In the genomic region with DNA sequence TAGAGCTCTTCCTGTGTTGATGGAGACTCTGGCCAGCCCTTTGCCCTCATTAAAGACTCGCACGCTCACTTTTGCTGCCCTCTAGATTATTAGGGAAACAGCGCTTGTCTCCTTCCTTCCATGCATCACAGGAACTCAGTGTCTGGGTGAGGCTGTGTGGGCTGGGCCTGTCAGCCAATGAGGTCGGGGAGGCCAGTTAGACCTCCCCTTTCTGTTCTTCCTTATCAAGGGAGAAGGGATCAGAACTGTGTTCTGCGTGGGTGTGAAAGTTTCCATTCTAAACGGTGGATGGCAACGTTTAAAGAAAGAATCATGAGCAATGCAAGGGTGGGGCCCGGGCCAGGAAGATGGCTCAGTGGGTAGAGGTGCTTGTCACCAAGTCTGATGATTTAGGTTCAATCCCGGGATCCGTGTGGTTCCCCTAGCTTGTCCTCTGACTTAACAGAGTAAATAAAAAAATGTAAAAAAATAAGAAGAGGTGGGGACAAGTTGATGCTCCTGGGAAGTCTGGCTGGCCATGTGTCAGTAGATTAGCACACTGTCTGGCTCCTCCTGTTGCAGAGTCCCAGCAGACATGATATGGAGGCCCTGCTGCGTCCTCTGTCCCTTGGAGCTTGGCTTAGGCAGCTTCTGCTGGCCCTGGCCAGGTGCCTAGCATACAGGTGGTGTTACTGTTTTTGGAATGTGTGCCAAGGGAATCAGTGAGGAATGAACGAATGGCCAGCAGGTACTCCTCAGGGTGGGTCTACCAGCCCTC, we compare ENCODE assay signal across 9 mouse cellular contexts. TPM values are rescaled to one million over a fixed set of nuclear protein-coding genes. Genes with fewer than 3 reads are reported as not detected.
DNase-seq lines count a peak whose midpoint lies in the region; ATAC-seq lines count a peak whose summit lies in the region.
"Had no signal": no experiment of that assay in that cellular context is flagged by ENCODE, and none has a peak within 500 bp of the region (broad histone marks: within the 10 kb centered on the region; RNA-seq: fewer than 3 reads in every experiment).

No protein-coding gene starts in this region.

- H3K4me3 ChIP-seq in neural tube, embryonic 15.5 days (replicated peaks): no peak overlapping the region
- H3K4me3 ChIP-seq: limb, embryonic 12.5 days had no signal

- intact Hi-C loops in heart, postnatal 10 days (cut with DNase I): no loop called here

- 65% methylated on average over 12 of the region's 12 CpGs for WGBS in neural tube, embryonic 15.5 days

- H3K27ac ChIP-seq in neural tube, embryonic 15.5 days (replicated peaks): no peak overlapping the region
- H3K27ac ChIP-seq: limb, embryonic 12.5 days had no signal

- no peak overlapping the region for H3K9ac ChIP-seq in neural tube, embryonic 15.5 days (replicated peaks)
- H3K9ac ChIP-seq: limb, embryonic 12.5 days had no signal

- no peaks in the 10 kb centered on the region for H3K9me3 ChIP-seq in neural tube, embryonic 15.5 days (replicated peaks)
- H3K9me3 ChIP-seq: limb, embryonic 12.5 days had no signal

- DNase-seq in ovary, postnatal 36 days (ENCODE audit: low spot score): peak; percentile 36
- DNase-seq in ovary, postnatal 14 days (ENCODE audit: low spot score): no peak
- peak; percentile 56 to 64 for DNase-seq in cerebellum, adult 18-20 months
- DNase-seq in heart, postnatal 10 days: peak; percentile 50 to 59
- peak; percentile 39 for DNase-seq in lung, postnatal 14 days
- DNase-seq in thymus, postnatal 0 days (ENCODE audit: low spot score): no peak

- H3K4me2 ChIP-seq in neural tube, embryonic 15.5 days: no peak overlapping the region
- H3K4me2 ChIP-seq: limb, embryonic 12.5 days had no signal

- H3K36me3 ChIP-seq in neural tube, embryonic 15.5 days: no peaks in the 10 kb centered on the region
- H3K36me3 ChIP-seq: limb, embryonic 12.5 days had no signal

- H3K27me3 ChIP-seq in neural tube, embryonic 15.5 days (replicated peaks): no peaks in the 10 kb centered on the region
- H3K27me3 ChIP-seq: limb, embryonic 12.5 days had no signal

- H3K4me1 ChIP-seq in neural tube, embryonic 15.5 days: no peaks in the 10 kb centered on the region

- ATAC-seq in frontal cortex, adult (ENCODE audit: low TSS enrichment): no peak
- no peak for ATAC-seq in neural tube, embryonic 15.5 days (ENCODE audit: low FRiP score)

RNA-seq across cellular contexts. Expression of a gene that starts 26.0 kb away (rescaled TPM):
- total RNA-seq in heart, postnatal 10 days (2021): 10 to 100 TPM in 1 of 2 experiments, 1 to 10 TPM in 1; 8.5 to 10.5 TPM
- 6.0 and 10.7 TPM in 2 replicates for polyA plus RNA-seq in neural tube, embryonic 15.5 days (2015; fragmentation: Nextera tagmentation; extraction: Ambion mirVana)
- 16.2 and 21.1 TPM in 2 replicates for polyA plus RNA-seq in thymus, postnatal 0 days (2015; fragmentation: Nextera tagmentation; extraction: Ambion mirVana)

Comparison
In these comparisons a context has a peak if more than half of its experiments do, and no peak if none do; other contexts are left out.
1. DNase-seq: peak in ovary, postnatal 36 days (single experiment), cerebellum, adult 18-20 months (2 of 2), heart, postnatal 10 days (2 of 2) and lung, postnatal 14 days (single experiment); none in ovary, postnatal 14 days (single experiment) and thymus, postnatal 0 days (single experiment).